Mouse (Mus musculus): ENCODE measurements around the gene Cyp2u1.
A peak's percentile ranks its signal among the peaks of the same experiment; 100 is the strongest.

The Cyp2u1 gene

GRCm38 (mm10) chr3:131303320-131303714 lies 290 bp upstream of the Cyp2u1 start:
- DNase-seq = no peak

DNA sequence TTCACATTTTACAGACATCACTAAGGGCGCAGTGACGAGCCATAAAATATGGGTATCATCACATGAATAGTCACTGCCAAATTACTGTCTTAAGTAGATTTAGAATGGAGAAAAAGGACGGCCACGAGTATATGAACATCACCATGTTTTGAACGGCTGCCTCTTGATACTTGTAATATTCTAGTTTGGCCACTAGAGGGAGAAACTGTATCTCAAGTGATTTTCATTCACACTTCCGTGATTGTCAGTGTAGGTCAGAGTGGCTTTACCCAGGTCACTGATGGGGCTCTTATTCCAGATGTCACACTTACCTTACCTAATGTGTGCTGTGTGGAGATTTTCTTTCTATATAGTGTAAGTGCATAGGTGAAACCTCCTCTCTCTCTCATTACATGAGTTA lies 3.1 kb downstream of the Cyp2u1 start:
- no peak for DNase-seq

GRCm38 (mm10) chr3:131299078-131299477 lies 3.9 kb downstream of the Cyp2u1 start:
- DNase-seq = no peak

GRCm38 (mm10) chr3:131296893-131297292 lies 6.1 kb downstream of the Cyp2u1 start:
- DNase-seq = no peak

DNA sequence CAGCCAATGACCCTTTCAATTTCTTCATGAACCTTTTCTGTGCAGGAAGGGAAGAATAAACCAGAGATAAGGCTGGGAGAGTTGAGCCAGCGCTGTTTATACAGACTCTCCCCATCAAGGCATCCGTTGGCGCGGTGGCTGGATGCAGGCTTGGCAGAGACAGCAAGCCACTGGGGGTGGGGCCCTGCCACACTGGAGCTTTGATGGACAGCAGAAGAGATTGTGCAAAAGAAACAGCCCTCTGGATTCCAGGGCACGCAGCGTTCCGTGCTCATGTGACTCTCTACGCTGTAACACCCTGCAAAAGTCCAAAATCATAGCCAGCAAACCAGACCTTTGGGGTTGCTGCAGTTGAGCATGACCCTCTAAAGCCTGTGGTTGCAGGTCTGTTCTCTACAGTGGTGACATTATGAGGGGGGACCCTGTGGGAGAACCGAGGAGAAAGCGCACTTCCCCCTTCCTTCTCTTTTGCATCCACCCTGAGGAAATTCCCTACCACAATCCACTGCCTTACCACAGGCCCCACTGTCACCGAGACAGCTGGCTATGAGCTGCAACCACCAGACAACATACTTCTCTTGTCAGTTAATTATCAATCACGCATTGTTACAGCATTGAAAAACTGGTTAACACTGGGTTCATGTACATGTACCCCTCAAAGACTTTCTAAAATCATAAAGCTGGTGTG lies 7.4 kb downstream of the Cyp2u1 start:
- no peak for DNase-seq

GRCm38 (mm10) chr3:131294503-131294902 lies 8.5 kb downstream of the Cyp2u1 start:
- DNase-seq = no peak

DNA sequence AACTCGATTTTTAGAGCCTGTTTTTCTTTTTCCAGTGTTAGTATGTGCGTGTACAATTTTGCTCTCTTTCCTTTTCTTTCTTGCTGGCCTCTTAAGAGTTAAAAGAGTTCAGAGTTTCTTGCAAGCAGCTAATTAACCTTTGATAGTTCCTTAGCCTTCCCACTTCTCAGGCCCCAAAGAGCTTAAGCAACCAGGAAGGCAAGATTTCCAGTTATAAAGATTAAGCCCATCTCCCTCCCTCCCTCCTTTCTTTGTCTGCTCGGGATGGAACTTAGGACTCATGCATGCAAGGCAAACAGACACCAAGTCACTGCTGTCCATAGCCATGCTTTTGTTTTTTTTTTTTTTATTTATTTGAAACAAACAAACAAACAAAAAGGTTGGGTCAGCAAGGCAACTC lies 10.1 kb downstream of the Cyp2u1 start:
- no peak for DNase-seq

- DNase-seq = no peak
Measured at GRCm38 (mm10) chr3:131292349-131292748, 10.7 kb downstream of the Cyp2u1 start.

- no peak for DNase-seq
Measured at GRCm38 (mm10) chr3:131291890-131292289, 11.1 kb downstream of the Cyp2u1 start.

GRCm38 (mm10) chr3:131274151-131274550 lies 28.9 kb downstream of the Cyp2u1 start:
- DNase-seq = no peak

- no peak for DNase-seq
Measured at GRCm38 (mm10) chr3:131272374-131273100, 30.5 kb downstream of the Cyp2u1 start.

DNA sequence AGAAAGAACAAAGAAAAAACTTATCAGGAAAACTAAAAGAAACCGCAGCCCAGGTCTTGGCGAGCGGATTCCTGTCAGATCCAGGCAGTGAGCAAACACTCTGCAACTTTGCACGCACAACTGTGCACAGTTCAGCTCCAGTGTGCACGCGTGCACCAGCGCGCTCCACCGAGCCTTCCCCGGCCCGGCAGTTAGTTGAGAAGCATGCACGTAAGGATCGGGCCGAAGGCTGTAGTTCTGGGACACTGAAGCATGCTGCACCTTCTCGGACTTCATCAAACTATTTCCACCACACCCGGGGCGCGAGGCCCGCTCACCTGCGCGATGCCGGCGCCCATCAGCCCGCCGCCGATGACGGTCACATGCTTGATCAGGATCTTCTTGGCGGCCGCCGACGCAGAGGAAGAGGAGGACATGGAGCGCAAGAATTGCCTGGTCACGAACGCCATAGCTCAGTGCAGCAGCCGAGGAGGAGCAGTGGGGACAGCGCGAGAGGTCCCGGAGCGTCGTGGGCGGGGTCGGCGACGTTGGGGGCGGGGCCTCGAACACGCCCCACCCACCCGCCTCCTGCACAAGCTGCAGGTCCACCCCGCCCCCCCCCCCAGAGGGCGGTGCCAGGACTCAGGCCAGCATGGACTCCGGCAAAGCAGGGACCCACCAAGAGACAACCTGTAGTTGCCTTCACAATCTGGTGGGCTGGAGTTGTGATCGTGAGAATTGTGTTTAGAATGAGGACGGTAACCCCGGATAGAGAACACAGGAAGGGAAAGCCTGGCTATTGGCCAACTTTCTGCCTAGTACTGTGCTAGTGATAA lies 31.3 kb downstream of the Cyp2u1 start, which contains the start of gene Hadh:
TSS of gene Hadh (minus strand) at position 543 of the 815 bp plus-strand sequence.
- DNase-seq = peak; percentile 85 to 87

DNA sequence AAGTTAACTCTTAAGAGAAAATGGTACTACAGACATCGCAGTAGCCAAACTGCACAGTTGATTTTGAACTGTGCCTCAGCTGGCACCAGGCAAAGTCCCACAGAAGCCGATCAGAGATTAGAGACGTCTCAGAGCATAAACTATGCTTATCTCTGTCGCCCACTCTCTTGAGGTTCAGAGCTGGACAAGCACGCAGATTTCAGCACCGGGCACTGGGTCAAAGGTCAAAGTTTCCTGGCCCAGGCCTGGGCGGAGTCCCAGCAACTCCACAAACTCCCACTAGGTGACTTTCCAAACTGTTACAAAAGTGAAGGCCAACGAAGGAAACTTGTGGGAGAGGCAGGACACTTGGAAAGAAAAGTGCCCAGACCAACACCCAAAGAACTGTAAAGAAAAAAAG lies 31.9 kb downstream of the Cyp2u1 start:
- peak; percentile 19 to 29 for DNase-seq

GRCm38 (mm10) chr3:131270381-131270780 lies 32.6 kb downstream of the Cyp2u1 start:
- no peak for DNase-seq

GRCm38 (mm10) chr3:131266366-131267050 lies 36.5 kb downstream of the Cyp2u1 start:
- no peak for DNase-seq

- no peak for DNase-seq
Measured at GRCm38 (mm10) chr3:131265516-131265915, 37.5 kb downstream of the Cyp2u1 start.

DNA sequence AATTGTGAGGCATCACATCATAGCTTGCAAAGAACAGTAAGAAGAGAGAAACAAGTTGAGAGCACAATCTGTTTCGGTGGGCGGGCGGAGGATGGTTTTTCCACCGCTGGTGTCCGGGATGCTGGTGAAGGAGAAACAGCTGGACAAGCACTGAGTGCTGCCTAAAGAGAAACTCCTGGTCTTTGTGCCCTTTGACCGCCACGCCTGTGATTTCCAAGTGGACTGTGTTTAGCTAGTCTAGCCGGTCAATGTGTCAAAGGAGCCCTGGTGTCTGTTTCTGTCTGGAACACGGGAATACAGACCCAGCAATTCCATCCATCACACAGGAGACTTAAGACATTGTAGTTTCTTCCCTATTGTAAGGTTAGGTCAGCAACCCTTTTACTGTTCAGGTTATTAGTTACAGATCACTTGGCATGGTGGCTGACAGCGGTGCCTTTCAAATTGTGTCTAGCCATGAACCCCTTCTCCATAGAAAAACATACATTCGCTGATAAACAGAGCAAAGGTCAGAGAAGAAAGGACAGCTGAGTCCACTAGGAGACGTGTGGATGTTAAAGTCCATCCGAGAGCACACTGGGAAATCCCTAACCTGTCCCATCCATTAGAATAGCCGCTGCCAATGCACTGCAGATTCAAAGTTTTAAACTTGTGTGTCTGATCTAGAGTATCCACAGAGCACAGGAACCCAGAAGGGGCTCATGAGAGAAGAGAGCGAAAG lies 39.1 kb downstream of the Cyp2u1 start:
- no peak for DNase-seq

DNA sequence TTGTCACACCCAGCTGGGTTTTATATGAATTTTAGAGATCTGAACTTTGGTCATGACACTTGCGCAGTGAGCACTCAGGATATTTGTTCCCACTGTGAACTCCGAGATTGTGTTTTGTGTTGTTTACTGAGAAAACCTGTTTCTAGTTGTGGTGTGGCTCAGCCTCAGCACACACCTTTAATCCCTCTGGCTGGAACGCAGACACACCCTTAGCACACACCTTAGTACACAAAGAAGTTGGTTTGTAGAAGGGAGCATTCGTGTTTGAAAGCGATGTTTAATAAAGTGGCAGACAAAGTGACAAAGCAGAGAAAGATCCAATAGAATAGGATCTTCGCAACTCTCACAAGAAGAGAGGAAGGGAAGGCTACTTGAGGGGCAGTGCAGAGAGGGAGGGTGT lies 42.6 kb downstream of the Cyp2u1 start:
- DNase-seq = no peak

GRCm38 (mm10) chr3:131259392-131259965 lies 43.5 kb downstream of the Cyp2u1 start:
- DNase-seq = no peak

DNA sequence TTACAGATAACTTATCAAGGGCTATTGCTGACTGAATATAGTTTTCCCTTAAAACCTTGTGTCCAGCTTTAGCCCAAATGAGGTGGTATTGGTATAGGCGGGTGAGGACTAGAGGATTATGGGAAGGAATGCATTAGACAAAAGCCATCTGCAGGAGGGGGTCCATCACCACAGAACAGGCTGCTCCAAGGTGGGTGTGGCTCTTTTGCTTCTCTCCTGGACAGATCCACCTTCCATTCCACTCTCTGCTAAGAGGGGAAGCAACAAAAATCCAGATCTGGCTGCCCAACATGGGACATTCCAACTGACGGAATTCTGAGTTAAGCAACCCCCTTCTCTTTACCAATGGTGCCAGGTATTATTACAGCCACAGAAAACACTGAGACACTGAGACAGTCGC lies 44.1 kb downstream of the Cyp2u1 start:
- DNase-seq = no peak

DNA sequence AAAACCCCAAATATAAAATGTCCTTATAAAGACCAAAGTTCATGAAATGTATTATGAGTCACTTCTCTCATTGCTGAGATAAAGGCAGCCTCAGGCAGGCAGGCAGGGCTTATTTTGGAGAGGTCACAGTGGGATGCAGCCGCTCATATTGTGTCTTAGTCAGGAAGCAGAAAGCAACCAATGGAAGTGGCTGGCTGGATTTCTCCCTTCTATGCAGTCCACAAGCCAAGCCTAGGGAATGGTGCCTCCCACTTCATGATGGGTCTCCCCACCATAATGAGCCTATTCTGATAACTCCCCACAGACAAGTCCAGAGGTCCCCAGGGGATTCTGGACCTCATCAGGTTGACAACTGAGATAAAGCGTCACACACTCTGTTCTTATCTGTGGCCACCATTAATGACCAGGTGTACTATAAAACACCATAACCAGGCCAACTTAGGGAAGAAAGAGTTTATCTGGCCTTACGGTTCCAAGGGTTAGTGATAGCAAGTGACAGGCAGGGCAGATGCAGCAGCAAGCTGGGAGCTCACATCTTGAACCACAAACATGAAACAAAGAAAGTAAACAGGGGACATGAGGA lies 47.5 kb downstream of the Cyp2u1 start:
- DNase-seq = no peak

All from thymus, postnatal 36 days (tissue).